In genomic region chr6:87886721-87887120, GRCm38 (mm10) we compare ENCODE assay signal across 16 mouse cellular contexts. TPM values are rescaled to one million over a fixed set of nuclear protein-coding genes. Genes with fewer than 3 reads are reported as not detected.
DNase-seq lines count a peak whose midpoint lies in the region; ATAC-seq and TF ChIP-seq lines count a peak whose summit lies in the region.
"Had no signal": no experiment of that assay in that cellular context is flagged by ENCODE, and none has a peak within 500 bp of the region (broad histone marks: within the 10 kb centered on the region; RNA-seq: fewer than 3 reads in every experiment).

No protein-coding gene starts in this region.

- TF ChIP-seq EP300 in MEL (IDR thresholded peaks at IDR 0.05; ENCODE audit: low read depth in 1 of 2, low read length in 2 of 2), result no peak

- no peak for ATAC-seq in liver, embryonic 12.5 days
- ATAC-seq in stomach, embryonic 15.5 days (ENCODE audit: insufficient read depth, low FRiP score, low read depth), result no peak

- no peak for TF ChIP-seq POLR2A in MEL (IDR thresholded peaks at IDR 0.05; ENCODE audit: control insufficient read depth in 1 of 2, insufficient read depth in 1 of 2, low read depth in 1 of 2, low read length in 2 of 2, poor library complexity in 1 of 2)

- peak; percentile 52 for DNase-seq in kidney, adult 9 months
- no peak for DNase-seq in kidney, postnatal 25 days
- DNase-seq in MEL (ENCODE audit: low read depth, low spot score), result peak; percentile 19
- DNase-seq in frontal cortex, postnatal 25 days (ENCODE audit: low spot score in 2 of 2), result no peak
- no peak for DNase-seq in gastrocnemius, postnatal 36 days
- DNase-seq: adrenal gland, adult 2 months; heart, adult 18-20 months; heart, postnatal 36 days; layer of hippocampus, postnatal 36 days; thymus, postnatal 4 days had no signal

- intact Hi-C loops in gastrocnemius, postnatal 36 days (cut with DNase I), result loop anchor here (5.0 kb wide), 1 partner anchor 44 kb away; no protein-coding TSS in a partner anchor

- H3K36me3 ChIP-seq in MEL (ENCODE audit: control insufficient read depth in 1 of 2, insufficient read depth in 2 of 2, low read length in 2 of 2), result peaks cover 7% of the 10 kb centered on the region in 2 experiments
- peaks cover 30% of the 10 kb centered on the region for H3K36me3 ChIP-seq in liver, embryonic 12.5 days
- H3K36me3 ChIP-seq in stomach, embryonic 15.5 days, result peaks cover 20% of the 10 kb centered on the region

- peaks cover 13% of the 10 kb centered on the region for H3K79me2 ChIP-seq in MEL (ENCODE audit: control insufficient read depth, insufficient read depth, low read length, poor library complexity)

- 70% methylated on average over 1 of the region's 1 CpGs for WGBS in liver, embryonic 12.5 days (ENCODE audit: insufficient replicate concordance)
- WGBS in stomach, embryonic 15.5 days, result 65% methylated on average over 1 of the region's 1 CpGs

- peaks cover 6 to 11% of the 10 kb centered on the region in 2 experiments; a peak in 3 of 4 replicates for H3K4me1 ChIP-seq in MEL (ENCODE audit: control insufficient read depth in 1 of 2, insufficient read depth in 2 of 2, low read length in 2 of 2)
- H3K4me1 ChIP-seq in liver, embryonic 12.5 days, result peaks cover 19% of the 10 kb centered on the region
- H3K4me1 ChIP-seq in stomach, embryonic 15.5 days, result peaks cover 13% of the 10 kb centered on the region

- H3K4me3 ChIP-seq in MEL (ENCODE audit: control insufficient read depth in 1 of 2, insufficient read depth in 1 of 2, low read depth in 2 of 2, low read length in 2 of 2), result no peak overlapping the region
- H3K4me3 ChIP-seq in liver, embryonic 12.5 days, result no peak overlapping the region
- H3K4me3 ChIP-seq in stomach, embryonic 15.5 days (replicated peaks), result no peak overlapping the region

- H3K9me3 ChIP-seq in MEL (replicated peaks; ENCODE audit: insufficient read depth, low read length), result no peaks in the 10 kb centered on the region
- H3K9me3 ChIP-seq in liver, embryonic 12.5 days (replicated peaks), result no peaks in the 10 kb centered on the region
- no peaks in the 10 kb centered on the region for H3K9me3 ChIP-seq in stomach, embryonic 15.5 days
- H3K9me3 ChIP-seq: forebrain, embryonic 12.5 days; midbrain, embryonic 10.5 days had no signal

- no peak for TF ChIP-seq RAD21 in MEL (IDR thresholded peaks at IDR 0.05; ENCODE audit: low read depth, low read length)

- no peaks in the 10 kb centered on the region; a peak in 1 of 4 replicates for H3K27me3 ChIP-seq in MEL (ENCODE audit: control insufficient read depth in 1 of 2, insufficient read depth in 2 of 2, low read length in 2 of 2)
- no peaks in the 10 kb centered on the region for H3K27me3 ChIP-seq in liver, embryonic 12.5 days (replicated peaks)
- no peaks in the 10 kb centered on the region for H3K27me3 ChIP-seq in stomach, embryonic 15.5 days (replicated peaks)
- H3K27me3 ChIP-seq: forebrain, embryonic 12.5 days had no signal

- H3K9ac ChIP-seq in MEL (ENCODE audit: control insufficient read depth, low read depth, low read length, poor library complexity, severe bottlenecking), result 0 out of 2 replicates have a peak overlapping the region, but pooled peaks have one; percentile 3
- no peak overlapping the region for H3K9ac ChIP-seq in liver, embryonic 12.5 days
- H3K9ac ChIP-seq in stomach, embryonic 15.5 days, result no peak overlapping the region
- H3K9ac ChIP-seq: forebrain, embryonic 12.5 days had no signal

- H3K27ac ChIP-seq in MEL (ENCODE audit: control insufficient read depth, low read depth, low read length), result no peak overlapping the region
- H3K27ac ChIP-seq in liver, embryonic 12.5 days, result peak overlapping the region; percentile 59
- peak overlapping the region; percentile 14; the same call in 1 of the 2 replicates for H3K27ac ChIP-seq in stomach, embryonic 15.5 days
- H3K27ac ChIP-seq: forebrain, embryonic 12.5 days; kidney, postnatal 0 days; macrophage; midbrain, embryonic 10.5 days had no signal

- no peak for TF ChIP-seq CTCF in MEL (IDR thresholded peaks at IDR 0.05 in 2 of 3, conservative IDR thresholded peaks at IDR 0.05 in 1 of 3; ENCODE audit: control insufficient read depth in 1 of 3, insufficient read depth in 1 of 3, low read depth in 2 of 3, low read length in 3 of 3, poor library complexity in 1 of 3, severe bottlenecking in 1 of 3)

- H3K4me2 ChIP-seq in liver, embryonic 12.5 days, result no peak overlapping the region
- no peak overlapping the region for H3K4me2 ChIP-seq in stomach, embryonic 15.5 days

TF ChIP-seq in MEL, 35 proteins besides CTCF, POLR2A, EP300 and RAD21:
- no peak for TF ChIP-seq MAFK (IDR thresholded peaks at IDR 0.05; ENCODE audit: borderline replicate concordance, low read depth, low read length)
- TF ChIP-seq CHD1 (IDR thresholded peaks at IDR 0.05; ENCODE audit: low read depth, low read length), result no peak
- no peak for TF ChIP-seq ZC3H11A (IDR thresholded peaks at IDR 0.05; ENCODE audit: low read depth, low read length)
- TF ChIP-seq KAT2A (conservative IDR thresholded peaks at IDR 0.05; ENCODE audit: low read depth, low read length), result no peak
- TF ChIP-seq BHLHE40 (IDR thresholded peaks at IDR 0.05; ENCODE audit: borderline replicate concordance, low read depth, low read length), result no peak
- TF ChIP-seq SMC3 (IDR thresholded peaks at IDR 0.05; ENCODE audit: low read depth, low read length), result no peak
- TF ChIP-seq GATA1 (IDR thresholded peaks at IDR 0.05; ENCODE audit: low read depth, low read length), result no peak
- TF ChIP-seq GABPA (IDR thresholded peaks at IDR 0.05; ENCODE audit: low read depth, low read length), result no peak
- no peak for TF ChIP-seq ZNF384 (IDR thresholded peaks at IDR 0.05; ENCODE audit: low read depth, low read length)
- TF ChIP-seq ETS1 (IDR thresholded peaks at IDR 0.05; ENCODE audit: low read depth, low read length), result no peak
- TF ChIP-seq MAZ (IDR thresholded peaks at IDR 0.05; ENCODE audit: low read depth, low read length), result no peak
- no peak for TF ChIP-seq NELFE (IDR thresholded peaks at IDR 0.05; ENCODE audit: low read depth, low read length)
- no peak for TF ChIP-seq ZKSCAN1 (IDR thresholded peaks at IDR 0.05; ENCODE audit: low read depth, low read length)
- TF ChIP-seq USF1 (IDR thresholded peaks at IDR 0.05; ENCODE audit: low read depth, low read length), result no peak
- no peak for TF ChIP-seq HCFC1 (IDR thresholded peaks at IDR 0.05; ENCODE audit: low read depth, low read length)
- no peak for TF ChIP-seq MYB (IDR thresholded peaks at IDR 0.05; ENCODE audit: low read depth, low read length)
- no peak for TF ChIP-seq TAL1 (IDR thresholded peaks at IDR 0.05; ENCODE audit: low read length)

RNA-seq across cellular contexts. Expression of gene Copg1, which starts 0.9 kb away (rescaled TPM):
- 83.1 and 85.0 TPM in 2 replicates for total RNA-seq in MEL (2012; rRNA removed)
- 100 to 1,000 TPM; 117 to 681 TPM for polyA plus RNA-seq in MEL (2012; ENCODE audit: insufficient read depth in 1 of 2, insufficient read length in 2 of 2, low read depth in 1 of 2, low replicate concordance in 2 of 2, missing spikeins in 1 of 2)
- 79.2 and 85.0 TPM in 2 replicates for polyA plus RNA-seq in liver, embryonic 12.5 days (2016; fragmentation: Nextera tagmentation; extraction: Ambion mirVana)
- 157 and 163 TPM in 2 replicates for polyA plus RNA-seq in stomach, embryonic 15.5 days (2015; fragmentation: Nextera tagmentation; extraction: Ambion mirVana)
- 10 to 100 TPM; 28.6 to 28.7 TPM for total RNA-seq in gastrocnemius, postnatal 36 days (2021)

RNA-seq across cellular contexts. Expression of gene Hmces, which starts 27.0 kb away (rescaled TPM):
- 26.3 and 26.8 TPM in 2 replicates for total RNA-seq in MEL (2012; rRNA removed)
- polyA plus RNA-seq in MEL (2012; ENCODE audit: insufficient read depth in 1 of 2, insufficient read length in 2 of 2, low read depth in 1 of 2, low replicate concordance in 2 of 2, missing spikeins in 1 of 2), result 10 to 100 TPM in 1 of 2 experiments, not detected in 1; 23.6 TPM
- 27.0 and 27.5 TPM in 2 replicates for polyA plus RNA-seq in liver, embryonic 12.5 days (2016; fragmentation: Nextera tagmentation; extraction: Ambion mirVana)
- polyA plus RNA-seq in stomach, embryonic 15.5 days (2015; fragmentation: Nextera tagmentation; extraction: Ambion mirVana), result 40.6 and 42.8 TPM in 2 replicates
- total RNA-seq in gastrocnemius, postnatal 36 days (2021), result 1 to 10 TPM; 5.8 to 6.9 TPM

RNA-seq across cellular contexts. Expression of gene Cnbp, which starts 35.8 kb away (rescaled TPM):
- total RNA-seq in MEL (2012; rRNA removed), result 726 and 879 TPM in 2 replicates
- 100 to 1,000 TPM; 201 to 652 TPM for polyA plus RNA-seq in MEL (2012; ENCODE audit: insufficient read depth in 1 of 2, insufficient read length in 2 of 2, low read depth in 1 of 2, low replicate concordance in 2 of 2, missing spikeins in 1 of 2)
- polyA plus RNA-seq in liver, embryonic 12.5 days (2016; fragmentation: Nextera tagmentation; extraction: Ambion mirVana), result 896 and 933 TPM in 2 replicates
- 975 and 1,053 TPM in 2 replicates for polyA plus RNA-seq in stomach, embryonic 15.5 days (2015; fragmentation: Nextera tagmentation; extraction: Ambion mirVana)
- 100 to 1,000 TPM; 448 to 458 TPM for total RNA-seq in gastrocnemius, postnatal 36 days (2021)

RNA-seq across cellular contexts. Expression of gene Isy1, which starts 48.1 kb away (rescaled TPM):
- total RNA-seq in MEL (2012; rRNA removed), result 60.5 and 64.5 TPM in 2 replicates
- 100 to 1,000 TPM in 1 of 2 experiments, not detected in 1; 115 TPM for polyA plus RNA-seq in MEL (2012; ENCODE audit: insufficient read depth in 1 of 2, insufficient read length in 2 of 2, low read depth in 1 of 2, low replicate concordance in 2 of 2, missing spikeins in 1 of 2)
- polyA plus RNA-seq in liver, embryonic 12.5 days (2016; fragmentation: Nextera tagmentation; extraction: Ambion mirVana), result 59.5 and 62.4 TPM in 2 replicates
- polyA plus RNA-seq in stomach, embryonic 15.5 days (2015; fragmentation: Nextera tagmentation; extraction: Ambion mirVana), result 39.0 and 53.4 TPM in 2 replicates
- 10 to 100 TPM; 13.9 to 19.1 TPM for total RNA-seq in gastrocnemius, postnatal 36 days (2021)

RNA-seq across cellular contexts. Expression of gene Gm45140, which starts 51.1 kb away (rescaled TPM):
- total RNA-seq in MEL (2012; rRNA removed), result 9.6 and 9.9 TPM in 2 replicates
- polyA plus RNA-seq in MEL (2012; ENCODE audit: insufficient read depth in 1 of 2, insufficient read length in 2 of 2, low read depth in 1 of 2, low replicate concordance in 2 of 2, missing spikeins in 1 of 2), result 10 to 100 TPM in 1 of 2 experiments, not detected in 1; 26.2 TPM
- polyA plus RNA-seq in liver, embryonic 12.5 days (2016; fragmentation: Nextera tagmentation; extraction: Ambion mirVana), result 5.0 and 7.1 TPM in 2 replicates
- 4.2 and 4.7 TPM in 2 replicates for polyA plus RNA-seq in stomach, embryonic 15.5 days (2015; fragmentation: Nextera tagmentation; extraction: Ambion mirVana)
- total RNA-seq in gastrocnemius, postnatal 36 days (2021), result 1 to 10 TPM in 1 of 2 experiments, not detected in 1; 2.0 TPM

Comparison
In these comparisons a context has a peak if more than half of its experiments do, and no peak if none do; other contexts are left out.
1. DNase-seq: peak in kidney, adult 9 months (single experiment) and MEL (single experiment); none in kidney, postnatal 25 days (0 of 2), frontal cortex, postnatal 25 days (0 of 2) and gastrocnemius, postnatal 36 days (0 of 2).